8 mouse cellular contexts compared by ENCODE assay signal in genomic region chr7:141455610-141456314, GRCm38 (mm10). TPM values are rescaled to one million over a fixed set of nuclear protein-coding genes. Genes with fewer than 3 reads are reported as not detected.
DNase-seq lines count a peak whose midpoint lies in the region; ATAC-seq lines count a peak whose summit lies in the region.

No protein-coding gene starts in this region.

- peak; percentile 13; the same call in 1 of the 2 replicates for ATAC-seq in cerebellum, adult (ENCODE audit: insufficient number of reproducible peaks, low FRiP score, low TSS enrichment)
- ATAC-seq in erythroid progenitor cell, adult 5-6 weeks (replicated peaks; ENCODE audit: low FRiP score, poor library complexity, severe bottlenecking): peak; percentile 73
- peak; percentile 36 for ATAC-seq in megakaryocyte progenitor cell, adult 5-6 weeks (replicated peaks; ENCODE audit: poor library complexity)

- DNase-seq in cerebellum, postnatal 4 days (ENCODE audit: low spot score in 2 of 2): no peak
- peak; percentile 68 for DNase-seq in adrenal gland, postnatal 25 days
- peak; percentile 79 to 82 for DNase-seq in heart, postnatal 14 days
- peak; percentile 89 to 93 for DNase-seq in kidney, postnatal 36 days
- peak; percentile 15 to 53 for DNase-seq in spleen, postnatal 14 days (ENCODE audit: low spot score in 2 of 2)

- intact Hi-C loops in heart, postnatal 14 days (cut with DNase I): loop anchor here (5.0 kb wide), 1 partner anchor 43 kb away; the partner anchor contains the start of gene Gatd1

RNA-seq across cellular contexts. Expression of gene Pnpla2, which starts 0.8 kb away (rescaled TPM):
- 538 and 617 TPM in 2 replicates for total RNA-seq in adrenal gland, postnatal 25 days (2021)
- 14.7 and 19.8 TPM in 2 replicates for total RNA-seq in erythroid progenitor cell, adult 5-6 weeks (2015; ENCODE audit: low replicate concordance)
- 4.2 and 8.3 TPM in 2 replicates for total RNA-seq in erythroid progenitor cell, adult 5-6 weeks (2017; ENCODE audit: low replicate concordance)
- total RNA-seq in heart, postnatal 14 days (2021): 100 to 1,000 TPM; 351 to 430 TPM
- 44.5 and 44.9 TPM in 2 replicates for total RNA-seq in megakaryocyte progenitor cell, adult 5-6 weeks (2015)
- 15.6 and 20.1 TPM in 2 replicates for total RNA-seq in megakaryocyte progenitor cell, adult 5-6 weeks (2017)

RNA-seq across cellular contexts. Expression of gene Cracr2b, which starts 5.1 kb away (rescaled TPM):
- total RNA-seq in adrenal gland, postnatal 25 days (2021): 9.9 and 13.5 TPM in 2 replicates
- not detected in 2 replicates for total RNA-seq in erythroid progenitor cell, adult 5-6 weeks (2015; ENCODE audit: low replicate concordance)
- total RNA-seq in erythroid progenitor cell, adult 5-6 weeks (2017; ENCODE audit: low replicate concordance): 3.3 TPM in 1 of 2 replicates, not detected in the other
- 10 to 100 TPM; 25.2 to 27.9 TPM for total RNA-seq in heart, postnatal 14 days (2021)
- 8.6 and 8.9 TPM in 2 replicates for total RNA-seq in megakaryocyte progenitor cell, adult 5-6 weeks (2015)
- 11.4 and 16.6 TPM in 2 replicates for total RNA-seq in megakaryocyte progenitor cell, adult 5-6 weeks (2017)

RNA-seq across cellular contexts. Expression of gene Rplp2, which starts 8.6 kb away (rescaled TPM):
- 917 and 919 TPM in 2 replicates for total RNA-seq in adrenal gland, postnatal 25 days (2021)
- total RNA-seq in erythroid progenitor cell, adult 5-6 weeks (2015; ENCODE audit: low replicate concordance): 970 and 1,246 TPM in 2 replicates
- 1,462 and 2,252 TPM in 2 replicates for total RNA-seq in erythroid progenitor cell, adult 5-6 weeks (2017; ENCODE audit: low replicate concordance)
- 100 to 1,000 TPM; 876 to 946 TPM for total RNA-seq in heart, postnatal 14 days (2021)
- 2,968 and 3,129 TPM in 2 replicates for total RNA-seq in megakaryocyte progenitor cell, adult 5-6 weeks (2015)
- total RNA-seq in megakaryocyte progenitor cell, adult 5-6 weeks (2017): 2,070 and 2,265 TPM in 2 replicates

RNA-seq across cellular contexts. Expression of gene Cd151, which starts 11.4 kb away (rescaled TPM):
- total RNA-seq in adrenal gland, postnatal 25 days (2021): 287 and 310 TPM in 2 replicates
- 16.6 and 20.1 TPM in 2 replicates for total RNA-seq in erythroid progenitor cell, adult 5-6 weeks (2015; ENCODE audit: low replicate concordance)
- total RNA-seq in erythroid progenitor cell, adult 5-6 weeks (2017; ENCODE audit: low replicate concordance): 24.1 and 30.7 TPM in 2 replicates
- total RNA-seq in heart, postnatal 14 days (2021): 100 to 1,000 TPM; 258 to 268 TPM
- 11.0 and 14.7 TPM in 2 replicates for total RNA-seq in megakaryocyte progenitor cell, adult 5-6 weeks (2015)
- 14.5 and 22.1 TPM in 2 replicates for total RNA-seq in megakaryocyte progenitor cell, adult 5-6 weeks (2017)

RNA-seq across cellular contexts. Expression of gene Pidd1, which starts 11.9 kb away (rescaled TPM):
- total RNA-seq in adrenal gland, postnatal 25 days (2021): 3.0 and 3.3 TPM in 2 replicates
- total RNA-seq in erythroid progenitor cell, adult 5-6 weeks (2015; ENCODE audit: low replicate concordance): 34.2 and 34.4 TPM in 2 replicates
- 14.0 and 19.1 TPM in 2 replicates for total RNA-seq in erythroid progenitor cell, adult 5-6 weeks (2017; ENCODE audit: low replicate concordance)
- 1 to 10 TPM; 1.1 to 1.2 TPM for total RNA-seq in heart, postnatal 14 days (2021)
- 14.2 and 14.4 TPM in 2 replicates for total RNA-seq in megakaryocyte progenitor cell, adult 5-6 weeks (2015)
- 9.7 and 11.2 TPM in 2 replicates for total RNA-seq in megakaryocyte progenitor cell, adult 5-6 weeks (2017)

Comparison
In these comparisons a context has a peak if more than half of its experiments do, and no peak if none do; other contexts are left out.
1. ATAC-seq: peak in every context shown above with its lines; median percentile 73 in erythroid progenitor cell, adult 5-6 weeks; 36 in megakaryocyte progenitor cell, adult 5-6 weeks; 13 in cerebellum, adult.
2. DNase-seq: peak in adrenal gland, postnatal 25 days (single experiment), heart, postnatal 14 days (2 of 2), kidney, postnatal 36 days (2 of 2) and spleen, postnatal 14 days (2 of 2); none in cerebellum, postnatal 4 days (0 of 2).
3. RNA of gene Pnpla2, which starts 0.8 kb away (total RNA-seq): 538 to 617 TPM in adrenal gland, postnatal 25 days and 351 to 430 TPM in heart, postnatal 14 days; 15.6 to 44.9 TPM in megakaryocyte progenitor cell, adult 5-6 weeks and 4.2 to 19.8 TPM in erythroid progenitor cell, adult 5-6 weeks; every median in the first group is over 4 times any median in the second.